Mouse (Mus musculus): ENCODE results near the gene Tbc1d19.

Tbc1d19 gene

DNA sequence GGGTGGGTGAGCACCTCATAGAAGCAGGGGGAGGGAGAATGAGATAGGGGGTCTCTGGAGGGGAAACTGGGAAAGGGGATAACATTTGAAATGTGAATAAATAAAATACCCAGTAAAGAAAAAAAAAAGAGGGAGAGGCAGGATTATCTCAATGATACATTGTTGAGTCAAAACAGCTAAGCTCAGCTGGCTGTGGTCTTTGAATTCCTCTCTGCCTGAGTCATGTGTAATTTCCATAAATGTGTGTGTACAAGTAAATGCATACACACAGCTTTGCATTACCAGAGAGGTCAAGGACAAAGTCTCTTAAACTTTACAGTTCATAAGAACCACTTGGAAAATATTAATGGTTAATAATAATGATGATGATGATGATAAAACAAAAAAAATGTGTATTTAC is 143.8 kb downstream of the Tbc1d19 start:
- in situ Hi-C loops (cut with MboI) = no loop called here
